Mouse (Mus musculus) gastrocnemius, postnatal 4 days (tissue): ENCODE results near the gene Agpat3. TPM values are rescaled to one million over a fixed set of nuclear protein-coding genes. Genes with fewer than 3 reads are reported as not detected.

ENCODE experiments used
- DNase-seq, 2 experiments: peaks; one replicate each; pipeline ENCODE4 v3.0.0; 2021 to 2022; ENCODE audit warnings: low spot score in 2 of 2, mixed read lengths in 2 of 2
- microRNA-seq: library from miRNA; unstranded; fragments of <30 nt; microRNA quantifications from one replicate; pipeline ENCODE4 v1.2.0, GENCODE M21; 2021
- total RNA-seq, 2 experiments: library from RNA; stranded (reverse); gene quantifications; 2 replicates each; pipeline ENCODE4 v1.2.3; 2021

The Agpat3 gene
- total RNA-seq, 2 experiments from 2014 or later: 231 to 259 TPM

DNA sequence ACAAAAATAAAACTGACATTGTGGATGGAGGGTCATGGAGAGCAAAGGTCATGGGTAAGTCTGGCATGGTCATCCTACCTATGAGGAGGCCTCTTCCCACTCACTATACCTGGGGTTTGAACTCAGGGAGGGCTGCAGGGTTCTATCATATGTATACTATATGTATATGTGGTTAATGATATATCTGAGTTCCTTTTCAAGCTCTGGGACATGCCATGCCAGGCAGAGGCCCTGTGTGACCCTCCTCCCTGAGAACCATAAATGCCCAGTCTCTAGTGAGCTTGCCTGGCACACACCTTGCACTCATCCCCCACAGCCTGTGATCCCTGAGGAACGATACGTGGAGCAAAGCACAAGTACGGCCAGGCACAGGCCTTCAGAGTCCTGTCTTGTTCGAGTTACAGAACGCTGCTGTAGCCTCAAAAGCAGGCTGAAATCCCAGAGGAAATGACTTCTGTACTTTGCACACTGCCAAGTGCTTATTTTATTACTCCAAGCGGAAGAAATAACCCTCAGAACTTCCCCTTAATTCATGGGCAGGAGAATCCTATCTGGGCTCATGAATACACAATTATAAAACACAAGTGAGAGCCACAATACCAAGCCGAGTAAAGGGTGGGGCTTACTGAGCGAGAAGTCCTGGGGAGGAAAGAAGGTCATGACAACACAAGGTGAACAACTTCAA, 124.3 kb downstream of the Agpat3 start:
- no peak for DNase-seq

DNA sequence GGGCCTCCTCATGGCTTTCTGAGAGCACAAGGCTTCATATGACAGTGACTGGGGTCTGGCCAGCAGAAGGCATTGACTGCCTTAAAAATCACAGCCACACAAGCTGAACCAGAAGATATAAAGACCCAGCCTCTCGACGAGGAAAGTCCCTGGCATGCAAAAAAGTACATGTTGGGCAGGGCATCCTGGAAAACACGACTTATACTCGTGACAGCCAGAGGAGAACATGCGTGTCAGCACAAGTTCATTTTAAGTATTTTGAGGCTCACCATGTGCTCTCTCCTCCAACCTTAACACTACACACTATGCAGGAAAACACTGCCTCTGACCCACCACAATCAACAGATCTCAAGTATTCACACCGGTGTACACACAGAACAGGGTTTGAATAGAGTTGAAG, 128.2 kb downstream of the Agpat3 start:
- no peak for DNase-seq

DNA sequence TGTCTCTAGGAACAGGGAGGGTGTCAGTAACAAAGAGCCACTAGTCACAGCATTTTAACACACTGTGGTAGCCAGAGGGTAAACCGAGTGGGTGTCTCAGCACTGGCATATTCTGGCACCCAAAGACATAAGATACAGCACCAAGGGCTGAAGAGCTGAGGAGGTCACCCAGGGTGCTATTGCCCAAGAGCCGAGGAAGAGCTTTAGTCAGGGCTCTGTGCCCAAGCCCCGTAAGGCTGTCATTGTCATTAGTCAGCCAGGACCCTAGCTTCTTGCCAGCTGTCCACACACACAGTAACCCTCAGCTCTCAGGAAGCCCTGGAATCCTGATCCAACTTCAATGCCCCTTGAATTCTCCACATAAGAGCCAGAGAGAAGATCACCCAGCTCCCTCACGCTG, 129.4 kb downstream of the Agpat3 start:
- no peak for DNase-seq

DNA sequence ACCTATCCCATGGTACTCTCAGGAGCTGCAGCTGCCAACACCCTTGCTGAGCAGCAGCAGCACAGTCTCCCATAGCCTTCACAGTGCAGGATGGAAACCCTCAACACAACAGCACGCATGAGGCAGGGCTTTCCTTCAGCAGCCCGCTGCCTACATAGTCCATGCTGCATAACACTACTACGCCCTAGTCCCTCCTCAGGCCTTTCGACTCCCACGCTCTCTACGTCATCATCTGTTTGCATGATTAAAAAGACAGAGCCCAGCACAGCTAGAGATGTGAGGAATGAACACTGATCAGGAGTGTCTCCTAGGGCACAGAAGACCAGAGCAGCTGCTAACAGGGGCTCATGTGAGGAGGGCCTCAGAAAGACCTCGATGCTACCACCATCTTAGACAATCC, 131.0 kb downstream of the Agpat3 start:
- no peak for DNase-seq

DNA sequence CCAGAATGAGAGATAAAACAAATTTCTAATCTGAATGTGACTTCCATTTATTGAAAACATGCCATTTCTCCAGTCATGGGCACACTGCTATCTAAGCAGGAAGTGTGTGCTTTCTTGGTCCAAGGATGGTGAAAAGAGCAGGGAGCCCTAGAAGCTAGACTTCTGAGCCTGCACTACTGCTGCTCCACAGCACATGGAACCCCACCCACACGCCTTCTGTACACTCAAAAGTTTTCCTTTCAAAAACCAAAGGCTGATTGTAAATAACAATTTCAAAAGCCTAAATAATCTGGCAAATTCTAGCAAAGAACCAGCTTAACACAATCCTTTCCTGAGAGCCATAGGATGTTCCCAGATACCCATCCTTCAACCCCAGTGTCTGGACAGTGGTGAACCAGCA, 132.8 kb downstream of the Agpat3 start:
- DNase-seq: no peak

Small RNA genes within 50 kb of the gene (microRNA-seq; reads per million reads assigned to microRNA genes)
- not detected for gene Mir7659

Other genes with a start within 250 kb of the Agpat3 start
- 100 to 1,000 TPM; 111 to 120 TPM for gene D10Jhu81e, start 182.7 kb downstream of the Agpat3 start, total RNA-seq
- 10 to 100 TPM in 1 of 2 experiments, 1 to 10 TPM in 1; 8.9 to 10.5 TPM for gene Pwp2, start 167.3 kb downstream of the Agpat3 start, total RNA-seq
- 10 to 100 TPM; 42.4 to 44.6 TPM for gene Trappc10, start 107.8 kb downstream of the Agpat3 start, total RNA-seq
- gene Rrp1, start 60.6 kb upstream of the Agpat3 start, total RNA-seq: 100 to 1,000 TPM; 113 to 119 TPM
- 10 to 100 TPM; 46.6 to 52.1 TPM for gene Cstb, start 73.2 kb upstream of the Agpat3 start, total RNA-seq
- 1 to 10 TPM; 7.9 to 8.2 TPM for gene Pdxk, start 112.5 kb upstream of the Agpat3 start, total RNA-seq
- not detected for gene Olfr1358, start 164.9 kb upstream of the Agpat3 start, total RNA-seq
- 10 to 100 TPM; 27.9 to 40.1 TPM for gene Ilvbl, start 221.9 kb upstream of the Agpat3 start, total RNA-seq
- 10 to 100 TPM; 19.6 to 20.9 TPM for gene Syde1, start 239.5 kb upstream of the Agpat3 start, total RNA-seq